Mouse (Mus musculus) ES-Bruce4 (cell line): Measurements from ENCODE around the gene Ak9.

Experiments
- CTCF ChIP-seq: IDR thresholded peaks from one replicate; pipeline ENCODE4 v1.8.1; 2011; ENCODE audit warnings: low read depth, low read length
- EP300 ChIP-seq: IDR thresholded peaks from 2 replicates; pipeline ENCODE4 v1.6.1; 2011; ENCODE audit warnings: low read depth, low read length; ENCODE audit not compliant: insufficient read depth
- POLR2A ChIP-seq: IDR thresholded peaks from one replicate; pipeline ENCODE4 v1.8.1; 2011; ENCODE audit warnings: low read length; ENCODE audit not compliant: insufficient read depth

DNA sequence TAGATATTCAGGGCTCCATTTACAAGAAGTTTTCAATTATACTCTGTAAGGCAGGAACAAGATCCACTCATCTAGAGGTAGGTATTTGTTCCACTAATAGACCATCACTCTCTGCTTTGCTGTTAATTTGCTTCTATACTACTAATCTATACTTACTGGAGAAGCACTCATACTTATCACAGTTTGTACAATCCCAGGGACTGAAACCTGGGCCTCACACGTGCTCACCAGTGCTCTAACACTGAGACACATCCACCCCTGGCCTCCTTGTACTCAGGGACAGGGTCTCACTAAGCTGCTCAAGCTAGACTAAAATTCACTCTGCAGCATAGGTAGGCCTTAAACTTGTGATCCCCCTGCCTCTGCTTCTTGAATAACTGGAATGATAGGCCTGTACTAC lies 42.6 kb upstream of the Ak9 start:
- no peak for TF ChIP-seq POLR2A
- TF ChIP-seq CTCF, result no peak
- TF ChIP-seq EP300, result no peak
